Mouse (Mus musculus) CD8-positive naive resting alpha-beta T cell, adult 2 months (primary cell): ENCODE data around the gene Lrfn4.

ENCODE experiments used
- DNase-seq, 2 experiments: peaks; one replicate each; pipeline ENCODE4 v3.0.0; 2022; ENCODE audit warnings: low read depth in 2 of 2, low spot score in 2 of 2

The Lrfn4 gene

DNA sequence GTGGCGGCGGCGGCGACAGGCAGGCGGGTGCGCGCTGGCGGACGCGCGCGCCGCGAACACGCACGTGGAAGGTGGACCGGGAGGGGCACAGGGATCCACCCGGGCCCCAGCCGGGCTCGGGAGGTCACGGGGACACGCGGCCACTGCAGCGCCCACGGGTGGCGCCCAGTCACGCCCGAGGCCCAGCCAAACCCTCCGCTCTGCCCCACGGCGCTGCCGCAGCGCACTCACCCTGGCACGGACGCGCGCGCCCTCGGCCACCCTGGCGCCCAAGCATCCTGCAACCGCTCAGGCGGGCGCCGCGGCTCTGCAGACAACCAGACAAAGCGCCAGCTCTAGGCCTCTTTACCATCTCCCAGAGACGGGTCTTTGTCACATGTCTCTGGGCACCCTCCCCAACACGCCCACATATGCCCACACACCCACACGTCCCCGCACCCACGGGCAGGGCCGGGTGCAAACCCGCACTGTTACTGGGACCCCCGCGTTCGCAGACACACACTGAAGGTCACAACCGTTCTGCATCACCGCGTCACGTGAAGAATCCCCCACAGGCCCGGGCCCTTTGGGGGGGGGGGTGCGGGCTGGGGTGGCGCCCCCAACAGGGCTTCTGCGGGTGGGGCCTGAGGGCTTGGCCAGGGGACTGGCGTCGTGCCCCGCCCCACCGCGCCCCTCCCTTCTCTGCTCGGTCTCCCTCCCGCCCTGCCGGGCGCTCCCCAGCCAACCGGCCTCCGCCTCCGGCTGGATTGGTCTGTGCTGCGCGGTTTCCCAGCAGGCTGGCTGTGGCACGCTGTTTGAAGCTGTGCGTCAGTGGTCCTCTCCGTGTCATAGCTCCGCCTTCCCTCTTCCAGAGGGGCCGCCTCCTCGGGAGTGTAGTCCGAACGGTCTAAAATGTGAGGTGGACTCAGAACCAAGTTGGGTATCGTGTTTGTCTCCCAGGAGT is at the start of gene Lrfn4:
TSS of gene Lrfn4 (minus strand) at position 517 of the 943 bp plus-strand sequence.
- DNase-seq, result peak in 1 of 2 experiments; percentile 19

- DNase-seq, result no peak
Observed at GRCm38 (mm10) chr19:4658156-4658555, 42.7 kb upstream of the Lrfn4 start.

GRCm38 (mm10) chr19:4646917-4647492 is 31.5 kb upstream of the Lrfn4 start:
- DNase-seq, result no peak

GRCm38 (mm10) chr19:4644271-4644670 is 28.8 kb upstream of the Lrfn4 start:
- DNase-seq, result no peak

DNA sequence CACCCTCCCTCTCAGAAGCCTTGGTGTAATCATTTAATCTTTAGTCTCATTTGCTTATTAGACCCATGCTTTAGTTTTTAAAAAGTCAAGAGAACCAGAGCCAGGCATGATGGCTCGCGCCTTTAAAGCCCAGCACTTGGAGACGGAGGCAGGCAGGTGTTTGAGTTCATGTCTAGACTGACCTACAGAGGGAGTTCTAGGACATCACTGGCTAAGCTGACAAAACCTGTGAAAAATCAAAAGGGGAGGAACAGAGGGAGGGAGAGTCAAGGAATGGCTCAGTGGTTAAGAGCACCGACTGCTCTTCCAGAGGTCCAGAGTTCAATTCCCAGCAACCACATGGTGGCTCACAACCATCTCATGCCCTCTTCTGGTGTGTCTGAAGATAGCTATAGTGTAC is 20.5 kb upstream of the Lrfn4 start:
- DNase-seq, result no peak

DNA sequence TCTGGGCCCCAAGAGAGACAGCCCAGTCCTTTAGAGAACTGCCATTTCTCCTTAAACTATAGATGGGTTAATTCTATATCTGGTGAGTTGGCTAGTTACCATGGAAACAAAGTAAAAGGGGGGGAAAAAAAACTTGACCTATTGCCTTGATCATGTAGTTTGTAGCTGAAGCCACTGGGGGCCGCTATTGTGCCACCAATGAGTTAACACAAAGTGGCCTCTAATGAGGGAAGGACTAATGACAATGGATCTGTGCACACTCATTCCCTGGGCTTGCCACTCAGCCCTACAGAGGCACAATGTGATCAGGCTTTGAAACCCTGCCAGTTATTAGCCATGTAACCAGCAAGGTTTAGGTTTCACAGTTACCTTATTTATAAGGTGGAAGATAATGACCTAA is 13.4 kb upstream of the Lrfn4 start:
- peak; percentile 27 to 61 for DNase-seq

GRCm38 (mm10) chr19:4625829-4626535 is 10.5 kb upstream of the Lrfn4 start:
- no peak for DNase-seq

- DNase-seq, result peak; percentile 77 to 89
Observed at GRCm38 (mm10) chr19:4625179-4625828, 9.8 kb upstream of the Lrfn4 start, which contains the start of gene Rce1. TSS of gene Rce1 (minus strand) at chr19:4625641.

DNA sequence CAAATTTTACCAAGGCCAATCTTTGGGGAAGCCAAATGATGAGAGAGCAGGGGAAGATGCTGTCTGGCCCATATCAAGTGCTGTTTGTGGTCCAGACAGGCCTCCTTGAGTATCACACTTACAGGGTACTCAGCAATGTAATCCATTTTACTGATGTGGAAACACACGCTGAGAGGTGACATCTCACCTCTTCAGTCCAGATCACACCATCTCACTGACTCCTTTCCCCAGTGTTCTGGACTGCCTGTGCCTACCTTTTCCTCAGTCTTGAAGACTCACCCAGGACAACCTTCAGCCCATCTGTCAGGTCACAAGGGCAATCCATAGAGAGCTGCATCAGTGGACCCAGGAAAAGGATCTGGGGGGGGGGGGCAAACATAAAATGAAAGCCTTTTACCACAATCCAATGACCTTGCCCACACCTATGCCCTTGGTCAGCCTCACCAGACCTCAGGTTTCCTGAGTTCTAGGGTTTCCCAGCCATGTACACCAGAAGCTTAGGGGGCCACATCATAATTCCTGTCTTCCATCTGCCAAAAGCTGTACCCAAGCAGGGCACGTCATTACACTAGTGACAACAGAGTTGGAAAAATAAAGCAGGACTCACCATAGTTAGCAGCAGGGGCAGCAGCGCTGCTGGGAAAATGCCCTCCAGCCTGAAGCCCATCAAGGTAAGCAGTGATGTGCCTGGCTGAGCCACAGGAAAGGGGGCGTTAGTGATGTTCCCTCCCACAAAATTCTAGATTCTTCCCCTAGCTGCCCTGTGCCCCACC is 9.1 kb upstream of the Lrfn4 start:
- no peak for DNase-seq

- DNase-seq, result no peak
Observed at GRCm38 (mm10) chr19:4624006-4624405, 8.5 kb upstream of the Lrfn4 start.

- DNase-seq, result no peak
Observed at GRCm38 (mm10) chr19:4623419-4623818, 8.0 kb upstream of the Lrfn4 start.

- DNase-seq, result no peak
Observed at GRCm38 (mm10) chr19:4622780-4623179, 7.3 kb upstream of the Lrfn4 start.

DNA sequence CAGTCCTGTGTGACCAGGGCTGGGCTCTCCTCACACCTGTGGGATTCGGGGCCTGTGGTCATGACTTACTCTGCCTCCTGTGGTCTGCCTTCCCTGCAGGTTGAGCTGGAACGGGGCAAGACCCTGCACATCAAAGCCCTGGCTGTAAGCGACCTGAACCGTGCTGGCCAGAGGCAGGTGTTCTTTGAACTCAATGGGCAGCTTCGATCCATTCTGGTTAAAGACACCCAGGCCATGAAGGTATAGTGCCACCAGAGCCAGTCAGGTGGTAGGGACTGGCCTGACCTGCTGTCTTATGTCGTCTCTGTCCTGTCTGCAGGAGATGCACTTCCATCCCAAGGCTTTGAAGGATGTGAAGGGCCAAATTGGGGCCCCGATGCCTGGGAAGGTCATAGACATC is 5.3 kb upstream of the Lrfn4 start:
- DNase-seq, result no peak

GRCm38 (mm10) chr19:4619461-4619860 is 4.0 kb upstream of the Lrfn4 start:
- no peak for DNase-seq

GRCm38 (mm10) chr19:4618183-4618582 is 2.7 kb upstream of the Lrfn4 start:
- DNase-seq, result no peak

- DNase-seq, result no peak
Observed at GRCm38 (mm10) chr19:4616546-4616945, 1.1 kb upstream of the Lrfn4 start.

GRCm38 (mm10) chr19:4614305-4615150 is 939 bp downstream of the Lrfn4 start:
- DNase-seq, result no peak

GRCm38 (mm10) chr19:4613464-4614304 is 1.8 kb downstream of the Lrfn4 start:
- DNase-seq, result no peak
